ENCODE assay signal across 1 mouse cellular context in the genomic region with DNA sequence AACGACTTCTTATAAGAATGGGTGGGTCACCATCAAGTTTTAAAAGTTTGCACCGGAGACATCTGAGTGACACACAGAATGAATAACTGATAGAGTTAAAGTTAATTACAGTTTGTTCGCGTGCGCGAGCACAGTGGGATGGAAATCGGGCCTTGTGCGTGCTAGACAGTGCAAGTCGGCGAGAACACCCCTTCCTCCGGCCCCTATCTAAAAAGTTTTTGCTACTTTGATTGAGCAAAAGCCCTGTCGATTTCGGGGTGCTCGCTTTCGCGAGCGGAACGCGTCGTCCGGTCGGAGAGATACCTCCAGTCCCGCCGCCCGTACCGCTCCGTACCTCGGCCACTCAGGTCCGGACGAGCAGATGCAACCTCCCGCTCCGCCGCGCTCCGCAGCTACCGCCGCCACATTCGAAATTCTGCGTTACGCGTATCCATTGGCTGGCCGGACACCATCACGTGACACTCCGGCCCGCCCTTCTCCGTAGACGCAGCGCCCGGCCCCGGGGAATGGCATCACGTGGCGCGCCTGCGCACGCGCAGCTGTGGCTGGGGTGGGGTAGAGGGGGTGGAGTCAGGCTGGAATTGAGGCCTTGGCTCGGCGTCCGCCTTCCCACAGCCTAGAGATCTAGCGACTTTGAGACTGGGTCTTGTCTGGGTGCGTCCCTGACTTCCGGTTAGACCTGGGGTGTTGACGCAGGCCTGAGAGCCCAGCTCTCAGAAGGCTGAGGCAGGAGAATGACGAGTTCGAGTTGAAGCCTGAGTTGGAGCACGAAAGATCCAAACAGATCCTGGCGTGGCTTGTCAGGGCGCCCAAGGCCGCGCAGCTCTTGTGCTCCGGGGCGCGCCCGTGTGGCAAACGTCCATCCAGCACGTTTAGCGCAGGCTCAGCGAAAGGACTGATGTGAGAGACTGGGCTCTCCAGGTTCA.
TF ChIP-seq lines count a peak whose summit lies in the region.

Gene Sgo1 (minus strand): TSS at position 457 of the 926 bp plus-strand sequence.

TF ChIP-seq in myocyte, 11 proteins besides CTCF, POLR2A, EP300 and RAD21 (continued from another document):
- no peak for TF ChIP-seq MAX (IDR thresholded peaks at IDR 0.05; ENCODE audit: low read depth)
- TF ChIP-seq MYOD1 (IDR thresholded peaks at IDR 0.05; ENCODE audit: control insufficient read depth in 1 of 3, insufficient read length in 2 of 3, low read depth in 2 of 3), result peak in 1 of 3 experiments; percentile 15
- no peak for TF ChIP-seq REST (IDR thresholded peaks at IDR 0.05; ENCODE audit: insufficient read depth, insufficient read length)
- peak; percentile 95 for TF ChIP-seq E2F4 (IDR thresholded peaks at IDR 0.05; ENCODE audit: insufficient read depth)
- no peak for TF ChIP-seq TCF12 (IDR thresholded peaks at IDR 0.05; ENCODE audit: insufficient read depth, poor library complexity, severe bottlenecking)
- peak; percentile 79 for TF ChIP-seq POLR2AphosphoS2 (IDR thresholded peaks at IDR 0.05; ENCODE audit: insufficient read length, low read depth)
- TF ChIP-seq USF1 (IDR thresholded peaks at IDR 0.05; ENCODE audit: low read depth), result peak; percentile 99
